Comparison of ENCODE assay signal across 8 mouse cellular contexts in genomic region chr9:122310613-122311049, GRCm38 (mm10). TPM values are rescaled to one million over a fixed set of nuclear protein-coding genes. Genes with fewer than 3 reads are reported as not detected.
DNase-seq lines count a peak whose midpoint lies in the region; ATAC-seq and TF ChIP-seq lines count a peak whose summit lies in the region.

No protein-coding gene starts in this region.

- H3K9me3 ChIP-seq in hindbrain, embryonic 12.5 days (replicated peaks) = no peaks in the 10 kb centered on the region

- peak; percentile 98 for TF ChIP-seq CTCF in Patski (IDR thresholded peaks at IDR 0.05)

- H3K4me3 ChIP-seq in hindbrain, embryonic 12.5 days = peak overlapping the region; percentile 38

- H3K36me3 ChIP-seq in hindbrain, embryonic 12.5 days = no peaks in the 10 kb centered on the region

- H3K27me3 ChIP-seq in Patski = peaks cover 3% of the 10 kb centered on the region
- no peaks in the 10 kb centered on the region for H3K27me3 ChIP-seq in hindbrain, embryonic 12.5 days

- POLR2A ChIA-PET in Patski (lab: Charles Lee) = interaction anchor here (0.9 to 1.6 kb wide), 2 partner anchors 59 to 141 kb away, joined by 3 to 6 read pairs; no protein-coding TSS in a partner anchor

- H3K27ac ChIP-seq in hindbrain, embryonic 12.5 days = peak overlapping the region; percentile 55; the same call in 1 of the 2 replicates

- WGBS in hindbrain, embryonic 12.5 days = 7% methylated on average over 19 of the region's 19 CpGs

- in situ Hi-C loops in Patski (cut with MboI; ENCODE audit: low pct_unique_long_range_greater_than_20kb) = loop anchor here (10.0 kb wide), 1 partner anchor 66 kb away; no protein-coding TSS in a partner anchor

- peak overlapping the region; percentile 60 for H3K4me2 ChIP-seq in hindbrain, embryonic 12.5 days (replicated peaks)

- H3K4me1 ChIP-seq in hindbrain, embryonic 12.5 days = peaks cover 8% of the 10 kb centered on the region; the same call in 1 of the 2 replicates

- DNase-seq in Patski (ENCODE audit: low read depth, low spot score) = peak; percentile 67
- peak; percentile 86 to 88 for DNase-seq in cerebellum, postnatal 10 days
- peak; percentile 65 to 83 for DNase-seq in frontal cortex, postnatal 10 days (ENCODE audit: low spot score in 2 of 2)
- peak; percentile 85 to 87 for DNase-seq in layer of hippocampus, postnatal 14 days (ENCODE audit: low spot score in 2 of 2)
- DNase-seq in lung, postnatal 10 days = peak; percentile 89
- DNase-seq in ovary, postnatal 14 days (ENCODE audit: low spot score) = peak; percentile 79
- DNase-seq in thymus, postnatal 10 days (ENCODE audit: low spot score in 2 of 2) = peak; percentile 63 to 87

- CTCF ChIA-PET in Patski (lab: Charles Lee) = interaction anchor here (0.7 to 2.5 kb wide), 19 partner anchors 14 to 134 kb away, joined by 3 to 22 read pairs (median 5); no protein-coding TSS in a partner anchor

- H3K9ac ChIP-seq in hindbrain, embryonic 12.5 days = peak overlapping the region; percentile 59

- ATAC-seq in Patski = peak; percentile 79
- ATAC-seq in hindbrain, embryonic 12.5 days (ENCODE audit: low FRiP score) = peak; percentile 87

RNA-seq across cellular contexts. Expression of gene Ano10, which starts 16.4 kb away (rescaled TPM):
- 62.6 TPM for polyA plus RNA-seq in Patski (2021)
- 52.3 and 53.6 TPM in 2 replicates for polyA plus RNA-seq in hindbrain, embryonic 12.5 days (2016; fragmentation: Nextera tagmentation; extraction: Ambion mirVana)
- total RNA-seq in layer of hippocampus, postnatal 14 days (2021) = 10 to 100 TPM; 23.8 to 28.5 TPM

RNA-seq across cellular contexts. Expression of gene Abhd5, which starts 40.8 kb away (rescaled TPM):
- polyA plus RNA-seq in Patski (2021) = 33.9 TPM
- 22.5 and 24.2 TPM in 2 replicates for polyA plus RNA-seq in hindbrain, embryonic 12.5 days (2016; fragmentation: Nextera tagmentation; extraction: Ambion mirVana)
- 10 to 100 TPM; 24.9 to 28.9 TPM for total RNA-seq in layer of hippocampus, postnatal 14 days (2021)

Comparison
In these comparisons a context has a peak if more than half of its experiments do, and no peak if none do; other contexts are left out.
1. Peak in every context shown above with its lines: DNase-seq, ATAC-seq, H3K4me3 ChIP-seq and H3K27ac ChIP-seq.